In genomic region chr11:24095236-24095635, GRCm38 (mm10) we compare ENCODE assay signal across 12 mouse cellular contexts. TPM values are rescaled to one million over a fixed set of nuclear protein-coding genes. Genes with fewer than 3 reads are reported as not detected.
DNase-seq lines count a peak whose midpoint lies in the region; ATAC-seq and TF ChIP-seq lines count a peak whose summit lies in the region.
"Had no signal": no experiment of that assay in that cellular context is flagged by ENCODE, and none has a peak within 500 bp of the region (broad histone marks: within the 10 kb centered on the region; RNA-seq: fewer than 3 reads in every experiment).

No protein-coding gene starts in this region.

- peak overlapping the region; percentile 77 for H3K27ac ChIP-seq in embryonic facial prominence, embryonic 13.5 days
- no peak overlapping the region for H3K27ac ChIP-seq in embryonic facial prominence, embryonic 10.5 days (replicated peaks)
- H3K27ac ChIP-seq in lung, embryonic 14.5 days (ENCODE audit: low read depth): no peak overlapping the region; the same call in 1 of the 2 replicates
- 0 out of 2 replicates have a peak overlapping the region, but pooled peaks have one; percentile 39 for H3K27ac ChIP-seq in intestine, embryonic 16.5 days (ENCODE audit: low read length)
- peak overlapping the region; percentile 67 for H3K27ac ChIP-seq in neural tube, embryonic 15.5 days (replicated peaks)
- H3K27ac ChIP-seq: macrophage had no signal

- H3K27me3 ChIP-seq in embryonic facial prominence, embryonic 13.5 days: no peaks in the 10 kb centered on the region
- peaks cover 1% of the 10 kb centered on the region for H3K27me3 ChIP-seq in embryonic facial prominence, embryonic 10.5 days (replicated peaks; ENCODE audit: low read depth, poor library complexity, severe bottlenecking)
- H3K27me3 ChIP-seq in lung, embryonic 14.5 days (ENCODE audit: insufficient read depth, low read length): no peaks in the 10 kb centered on the region
- H3K27me3 ChIP-seq in intestine, embryonic 16.5 days (replicated peaks; ENCODE audit: control insufficient read depth, insufficient read depth, low read length): no peaks in the 10 kb centered on the region
- no peaks in the 10 kb centered on the region for H3K27me3 ChIP-seq in neural tube, embryonic 15.5 days (replicated peaks)

- H3K4me2 ChIP-seq in embryonic facial prominence, embryonic 13.5 days: peak overlapping the region; percentile 40
- H3K4me2 ChIP-seq in lung, embryonic 14.5 days: peak overlapping the region; percentile 28
- peak overlapping the region; percentile 4; the same call in 1 of the 2 replicates for H3K4me2 ChIP-seq in intestine, embryonic 16.5 days (ENCODE audit: low read depth, low read length)
- peak overlapping the region; percentile 51 for H3K4me2 ChIP-seq in neural tube, embryonic 15.5 days

- H3K4me1 ChIP-seq in embryonic facial prominence, embryonic 13.5 days: peaks cover 76% of the 10 kb centered on the region
- peaks cover 74% of the 10 kb centered on the region for H3K4me1 ChIP-seq in embryonic facial prominence, embryonic 10.5 days
- H3K4me1 ChIP-seq in lung, embryonic 14.5 days (ENCODE audit: insufficient read depth): peaks cover 41% of the 10 kb centered on the region
- H3K4me1 ChIP-seq in intestine, embryonic 16.5 days (ENCODE audit: control insufficient read depth, insufficient read depth, low read length): peaks cover 35% of the 10 kb centered on the region
- H3K4me1 ChIP-seq in neural tube, embryonic 15.5 days: peaks cover 71% of the 10 kb centered on the region

- 30% methylated on average over 9 of the region's 9 CpGs for WGBS in embryonic facial prominence, embryonic 13.5 days
- WGBS in embryonic facial prominence, embryonic 10.5 days: 61% methylated on average over 9 of the region's 9 CpGs
- WGBS in lung, embryonic 14.5 days: 26% methylated on average over 9 of the region's 9 CpGs
- 35% methylated on average over 9 of the region's 9 CpGs for WGBS in intestine, embryonic 16.5 days
- WGBS in neural tube, embryonic 15.5 days: 18% methylated on average over 9 of the region's 9 CpGs

- no peak for DNase-seq in embryonic facial prominence, embryonic 10.5 days (ENCODE audit: low spot score)
- peak; percentile 58 for DNase-seq in lung, embryonic 14.5 days
- DNase-seq in lung, postnatal 25 days (ENCODE audit: low spot score): no peak
- DNase-seq in spleen, postnatal 10 days (ENCODE audit: low spot score in 2 of 2): no peak
- no peak for DNase-seq in gastrocnemius, adult 8-10 months (ENCODE audit: low spot score in 2 of 2)
- DNase-seq: adrenal gland, postnatal 10 days; cerebellum, postnatal 14 days had no signal

- no peaks in the 10 kb centered on the region for H3K9me3 ChIP-seq in embryonic facial prominence, embryonic 13.5 days
- H3K9me3 ChIP-seq in embryonic facial prominence, embryonic 10.5 days: no peaks in the 10 kb centered on the region
- H3K9me3 ChIP-seq in lung, embryonic 14.5 days (ENCODE audit: low read depth, low read length): no peaks in the 10 kb centered on the region
- no peaks in the 10 kb centered on the region for H3K9me3 ChIP-seq in intestine, embryonic 16.5 days (ENCODE audit: control insufficient read depth, low read length)
- H3K9me3 ChIP-seq in neural tube, embryonic 15.5 days (replicated peaks): no peaks in the 10 kb centered on the region

- TF ChIP-seq CTCF in lung, embryonic 14.5 days (IDR thresholded peaks at IDR 0.05; ENCODE audit: low read depth): no peak

- peak overlapping the region; percentile 12; the same call in 1 of the 2 replicates for H3K4me3 ChIP-seq in embryonic facial prominence, embryonic 13.5 days
- H3K4me3 ChIP-seq in embryonic facial prominence, embryonic 10.5 days: no peak overlapping the region
- H3K4me3 ChIP-seq in lung, embryonic 14.5 days (ENCODE audit: low read depth, low read length): no peak overlapping the region
- no peak overlapping the region for H3K4me3 ChIP-seq in intestine, embryonic 16.5 days (ENCODE audit: low read length)
- H3K4me3 ChIP-seq in neural tube, embryonic 15.5 days (replicated peaks): peak overlapping the region; percentile 4; the same call in 1 of the 2 replicates

- peak overlapping the region; percentile 44; the same call in 1 of the 2 replicates for H3K9ac ChIP-seq in embryonic facial prominence, embryonic 13.5 days
- H3K9ac ChIP-seq in lung, embryonic 14.5 days: no peak overlapping the region; the same call in 1 of the 2 replicates
- no peak overlapping the region for H3K9ac ChIP-seq in intestine, embryonic 16.5 days (ENCODE audit: low read depth, low read length)
- peak overlapping the region; percentile 31 for H3K9ac ChIP-seq in neural tube, embryonic 15.5 days (replicated peaks)

- 0 out of 2 replicates have a peak, but pooled peaks cover 4% of the 10 kb centered on the region for H3K36me3 ChIP-seq in embryonic facial prominence, embryonic 13.5 days
- H3K36me3 ChIP-seq in embryonic facial prominence, embryonic 10.5 days (replicated peaks): peaks cover 19% of the 10 kb centered on the region
- no peaks in the 10 kb centered on the region; the same call in 1 of the 2 replicates for H3K36me3 ChIP-seq in lung, embryonic 14.5 days (ENCODE audit: insufficient read depth)
- no peaks in the 10 kb centered on the region for H3K36me3 ChIP-seq in intestine, embryonic 16.5 days (ENCODE audit: control insufficient read depth, insufficient read depth, low read length)
- H3K36me3 ChIP-seq in neural tube, embryonic 15.5 days: no peaks in the 10 kb centered on the region

- ATAC-seq in embryonic facial prominence, embryonic 13.5 days (ENCODE audit: insufficient number of reproducible peaks, insufficient read depth, low FRiP score, low TSS enrichment, low read depth): no peak
- ATAC-seq in lung, embryonic 14.5 days (ENCODE audit: insufficient read depth): no peak
- no peak for ATAC-seq in intestine, embryonic 16.5 days
- no peak for ATAC-seq in neural tube, embryonic 15.5 days (ENCODE audit: low FRiP score)

RNA-seq across cellular contexts. Expression of gene Bcl11a, which starts 17.4 kb away (rescaled TPM):
- polyA plus RNA-seq in embryonic facial prominence, embryonic 13.5 days (2015; fragmentation: Nextera tagmentation; extraction: Ambion mirVana): 70.0 and 79.1 TPM in 2 replicates
- polyA plus RNA-seq in embryonic facial prominence, embryonic 10.5 days (2016; fragmentation: Nextera tagmentation; extraction: Ambion mirVana): 47.0 and 62.4 TPM in 2 replicates
- 18.6 and 21.1 TPM in 2 replicates for polyA plus RNA-seq in lung, embryonic 14.5 days (2014; fragmentation: Nextera tagmentation; extraction: Ambion mirVana)
- 13.1 and 14.8 TPM in 2 replicates for polyA plus RNA-seq in intestine, embryonic 16.5 days (2015; fragmentation: Nextera tagmentation; extraction: Ambion mirVana)
- 85.1 and 102 TPM in 2 replicates for polyA plus RNA-seq in neural tube, embryonic 15.5 days (2015; fragmentation: Nextera tagmentation; extraction: Ambion mirVana)
- under 1 TPM in 2 of 4 experiments, not detected in 2; 0.07 to 0.17 TPM for total RNA-seq in gastrocnemius, adult 8-10 months (2022)

RNA-seq across cellular contexts. Expression of gene A830031A19Rik, which starts 20.4 kb away (rescaled TPM):
- not detected in 2 replicates for polyA plus RNA-seq in embryonic facial prominence, embryonic 13.5 days (2015; fragmentation: Nextera tagmentation; extraction: Ambion mirVana)
- polyA plus RNA-seq in embryonic facial prominence, embryonic 10.5 days (2016; fragmentation: Nextera tagmentation; extraction: Ambion mirVana): not detected in 2 replicates
- not detected in 2 replicates for polyA plus RNA-seq in lung, embryonic 14.5 days (2014; fragmentation: Nextera tagmentation; extraction: Ambion mirVana)
- polyA plus RNA-seq in intestine, embryonic 16.5 days (2015; fragmentation: Nextera tagmentation; extraction: Ambion mirVana): not detected in 2 replicates
- not detected in 2 replicates for polyA plus RNA-seq in neural tube, embryonic 15.5 days (2015; fragmentation: Nextera tagmentation; extraction: Ambion mirVana)
- total RNA-seq in gastrocnemius, adult 8-10 months (2022): not detected
- total RNA-seq: adrenal gland, postnatal 10 days; hematopoietic stem cell, adult 5-6 weeks had no signal
- polyA plus RNA-seq: macrophage had no signal

Comparison
In these comparisons a context has a peak if more than half of its experiments do, and no peak if none do; other contexts are left out.
1. H3K27ac ChIP-seq: peak in embryonic facial prominence, embryonic 13.5 days (single experiment), intestine, embryonic 16.5 days (single experiment) and neural tube, embryonic 15.5 days (single experiment); none in embryonic facial prominence, embryonic 10.5 days (single experiment) and lung, embryonic 14.5 days (single experiment).
2. H3K4me3 ChIP-seq: peak in embryonic facial prominence, embryonic 13.5 days (single experiment) and neural tube, embryonic 15.5 days (single experiment); none in embryonic facial prominence, embryonic 10.5 days (single experiment), lung, embryonic 14.5 days (single experiment) and intestine, embryonic 16.5 days (single experiment).
3. H3K9ac ChIP-seq: peak in embryonic facial prominence, embryonic 13.5 days (single experiment) and neural tube, embryonic 15.5 days (single experiment); none in lung, embryonic 14.5 days (single experiment) and intestine, embryonic 16.5 days (single experiment).
4. Peak in every context shown above with its lines, with median percentiles within 50 percentile points of each other: H3K4me2 ChIP-seq.